Mouse (Mus musculus): ENCODE results near the gene Pglyrp2.

The Pglyrp2 gene

DNA sequence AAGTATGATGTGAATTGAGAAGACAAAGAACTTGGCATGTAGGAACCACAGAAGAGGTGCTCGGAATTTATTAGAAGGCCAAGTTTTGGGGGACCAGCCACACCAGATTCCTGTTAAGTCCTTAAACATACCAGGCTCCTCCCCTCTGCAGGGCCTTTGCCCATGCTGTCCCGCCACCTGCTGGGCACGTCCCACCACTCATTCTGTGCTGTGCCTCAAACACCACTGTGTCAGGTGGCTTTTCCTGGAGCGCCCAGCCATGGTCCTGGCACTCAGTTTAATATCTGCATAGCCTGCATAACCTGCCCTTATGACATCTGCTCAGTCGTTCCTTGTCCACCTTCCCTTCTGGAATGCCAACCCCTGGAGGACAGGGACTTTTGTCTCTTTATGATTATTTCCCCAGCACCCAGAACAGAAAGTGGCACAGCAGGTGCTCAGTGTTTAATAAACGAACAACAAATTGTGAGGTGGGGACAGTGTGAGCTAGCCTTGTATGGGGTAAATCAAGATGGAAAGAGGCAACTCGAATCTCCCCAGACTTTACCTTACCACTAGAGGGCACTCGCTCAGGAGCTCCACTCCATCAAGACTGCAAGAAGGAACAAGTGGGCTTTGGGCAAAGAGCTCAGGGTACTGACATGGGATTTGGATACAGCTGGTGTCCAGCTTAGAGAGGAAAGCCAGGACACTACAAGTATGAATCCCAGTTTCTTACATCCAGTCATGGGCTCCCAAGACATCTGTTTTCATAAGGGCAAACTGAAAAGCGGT, 37.1 kb downstream of the Pglyrp2 start:
- Histone ChIP-seq H3K36me3 (ENCODE audit: control insufficient read depth, insufficient read depth, low read length, poor library complexity, severe bottlenecking) (0 out of 2 replicates have a peak, but pooled peaks cover 3% of the 10 kb centered on the region), H3K27me3 (ENCODE audit: control insufficient read depth, insufficient read depth, low read length, poor library complexity, severe bottlenecking) (no peaks in the 10 kb centered on the region)
- peak; percentile 78 for DNase-seq (ENCODE audit: low read depth, low spot score)

- Histone ChIP-seq H3K36me3 (ENCODE audit: control insufficient read depth, insufficient read depth, low read length, poor library complexity, severe bottlenecking) (0 out of 2 replicates have a peak, but pooled peaks cover 1% of the 10 kb centered on the region), H3K27me3 (ENCODE audit: control insufficient read depth, insufficient read depth, low read length, poor library complexity, severe bottlenecking) (no peaks in the 10 kb centered on the region)
- no peak for DNase-seq (ENCODE audit: low read depth, low spot score)
These were observed 40.3 kb downstream of the Pglyrp2 start for GRCm38 (mm10) chr17:32383661-32384060.

DNA sequence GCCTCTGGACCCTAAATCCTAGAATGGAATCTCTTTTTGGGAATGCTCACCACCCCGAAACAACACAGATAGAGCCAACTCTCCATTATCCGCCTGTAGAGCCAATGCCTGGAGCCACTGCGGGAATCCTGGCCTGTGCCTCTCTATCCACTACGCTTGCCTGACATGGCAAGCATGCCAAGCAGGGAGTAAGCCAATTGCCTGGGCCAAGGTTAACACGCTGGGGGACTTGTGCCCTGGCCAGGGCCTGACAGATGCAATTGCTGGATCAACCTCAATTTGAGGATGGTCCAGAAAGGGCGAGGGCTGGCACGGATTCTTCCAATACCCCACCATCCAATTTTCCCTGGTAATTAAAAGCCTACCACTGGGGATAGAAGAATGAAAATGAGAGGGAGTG, 41.4 kb downstream of the Pglyrp2 start:
- Histone ChIP-seq H3K27me3 (ENCODE audit: control insufficient read depth, insufficient read depth, low read length, poor library complexity, severe bottlenecking) (no peaks in the 10 kb centered on the region), H3K36me3 (ENCODE audit: control insufficient read depth, insufficient read depth, low read length, poor library complexity, severe bottlenecking) (0 out of 2 replicates have a peak, but pooled peaks cover 1% of the 10 kb centered on the region)
- DNase-seq (ENCODE audit: low read depth, low spot score), result no peak

DNA sequence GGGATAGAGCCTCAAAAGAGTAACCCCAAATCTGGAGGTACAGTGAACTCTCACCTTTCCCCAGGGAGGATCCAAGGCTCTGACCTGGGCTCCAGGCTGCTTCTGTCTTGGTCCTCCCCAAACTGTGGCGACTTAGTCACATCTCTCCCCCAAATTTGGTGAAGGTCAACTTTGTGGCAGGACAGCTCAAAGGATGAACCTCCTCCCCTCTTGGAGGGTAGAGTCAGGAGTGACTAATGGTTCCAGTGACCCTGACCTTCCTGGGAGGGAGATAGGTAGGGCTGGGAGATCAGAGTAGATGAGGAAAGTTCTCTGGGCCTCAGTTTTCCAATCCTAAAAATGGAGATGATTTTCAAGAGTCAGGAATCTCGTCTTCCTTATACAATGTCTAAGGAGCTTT, 45.2 kb downstream of the Pglyrp2 start:
- no peaks in the 10 kb centered on the region for H3K36me3 ChIP-seq (ENCODE audit: control insufficient read depth, insufficient read depth, low read length, poor library complexity, severe bottlenecking)
- no peak for DNase-seq (ENCODE audit: low read depth, low spot score)

DNA sequence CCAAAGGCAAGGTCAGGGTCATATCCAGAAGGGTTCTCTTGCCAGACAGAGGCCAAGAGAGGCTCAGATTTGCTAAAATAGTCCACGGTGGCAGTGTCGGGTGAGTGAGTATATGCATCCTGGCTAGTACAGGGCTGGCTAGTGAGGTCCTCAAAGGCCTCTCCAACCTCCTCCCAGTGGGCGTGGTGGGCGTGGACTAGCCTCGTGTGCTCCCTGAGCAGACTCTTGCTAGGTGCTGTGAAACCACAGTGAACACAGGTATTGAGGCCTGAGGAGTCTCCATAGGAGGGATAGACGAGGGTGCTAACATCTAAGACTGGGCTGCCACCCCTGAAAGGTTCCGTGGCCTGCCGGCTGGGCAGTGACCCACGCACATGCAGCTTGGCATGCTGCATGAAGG, 46.8 kb downstream of the Pglyrp2 start:
- DNase-seq (ENCODE audit: low read depth, low spot score), result no peak

More for the DNA sequence above, 45.2 kb downstream of the Pglyrp2 start:
- no peaks in the 10 kb centered on the region for H3K27me3 ChIP-seq (ENCODE audit: control insufficient read depth, insufficient read depth, low read length, poor library complexity, severe bottlenecking)

GRCm38 (mm10) chr17:32376475-32376874, 47.5 kb downstream of the Pglyrp2 start:
- DNase-seq (ENCODE audit: low read depth, low spot score), result no peak
- no peaks in the 10 kb centered on the region for H3K27me3 ChIP-seq (ENCODE audit: control insufficient read depth, insufficient read depth, low read length, poor library complexity, severe bottlenecking)
- no peaks in the 10 kb centered on the region for H3K36me3 ChIP-seq (ENCODE audit: control insufficient read depth, insufficient read depth, low read length, poor library complexity, severe bottlenecking)

More for the DNA sequence above, 46.8 kb downstream of the Pglyrp2 start:
- no peaks in the 10 kb centered on the region for H3K36me3 ChIP-seq (ENCODE audit: control insufficient read depth, insufficient read depth, low read length, poor library complexity, severe bottlenecking)
- H3K27me3 ChIP-seq (ENCODE audit: control insufficient read depth, insufficient read depth, low read length, poor library complexity, severe bottlenecking), result no peaks in the 10 kb centered on the region

DNA sequence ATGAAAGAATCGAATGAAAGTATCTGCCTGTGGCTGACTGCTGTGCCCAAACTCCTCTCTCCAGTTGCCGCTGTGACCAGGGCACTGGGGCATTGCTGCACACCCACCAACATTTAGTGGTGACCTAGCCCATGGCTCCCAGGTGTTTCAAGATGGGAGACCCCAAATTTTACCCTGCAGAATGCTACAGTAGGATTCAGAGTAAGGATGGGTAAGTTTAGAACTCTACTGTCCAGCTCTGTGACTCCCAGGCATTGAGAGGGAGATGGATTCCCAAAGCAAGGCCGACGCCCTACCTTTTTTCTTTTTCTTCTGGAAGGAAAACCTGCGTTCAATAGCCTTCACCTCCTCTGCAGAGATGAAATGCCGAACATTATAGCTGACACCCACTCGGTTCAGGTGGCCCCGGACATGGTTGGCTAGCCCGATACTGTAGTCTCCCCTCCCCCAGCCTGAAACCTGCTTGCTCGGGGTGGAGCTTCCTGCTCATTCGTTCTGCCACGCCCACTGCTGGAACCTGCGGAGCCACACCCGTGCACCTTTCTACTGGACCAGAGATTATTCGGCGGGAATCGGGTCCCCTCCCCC, 54.9 kb downstream of the Pglyrp2 start:
- no peaks in the 10 kb centered on the region for H3K36me3 ChIP-seq (ENCODE audit: control insufficient read depth, insufficient read depth, low read length, poor library complexity, severe bottlenecking)
- peak; percentile 60 for DNase-seq (ENCODE audit: low read depth, low spot score)
- H3K27me3 ChIP-seq (ENCODE audit: control insufficient read depth, insufficient read depth, low read length, poor library complexity, severe bottlenecking), result no peaks in the 10 kb centered on the region

- DNase-seq (ENCODE audit: low read depth, low spot score), result no peak
- H3K36me3 ChIP-seq (ENCODE audit: control insufficient read depth, insufficient read depth, low read length, poor library complexity, severe bottlenecking), result no peaks in the 10 kb centered on the region
These were observed 56.3 kb downstream of the Pglyrp2 start for GRCm38 (mm10) chr17:32367706-32368105.

DNA sequence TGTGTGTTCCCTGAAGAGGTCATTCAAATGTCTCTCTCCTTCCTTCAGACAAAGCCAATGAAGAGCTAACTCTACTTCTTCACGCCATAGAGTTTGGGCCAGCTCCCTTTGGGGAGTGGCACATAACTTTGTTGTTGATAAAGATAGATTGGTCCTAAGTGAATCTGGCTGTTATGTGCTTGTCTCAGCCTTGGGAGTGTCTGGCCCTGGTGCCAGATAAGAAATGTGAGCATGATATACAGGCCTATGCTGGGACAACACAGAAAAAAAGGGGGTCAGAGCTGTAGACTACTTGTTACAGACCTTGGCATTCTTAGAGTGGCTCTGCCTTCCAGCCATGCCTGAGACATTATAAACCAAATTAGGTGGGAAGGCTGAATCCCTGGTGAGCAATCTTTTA, 58.7 kb downstream of the Pglyrp2 start:
- H3K27me3 ChIP-seq (ENCODE audit: control insufficient read depth, insufficient read depth, low read length, poor library complexity, severe bottlenecking), result no peaks in the 10 kb centered on the region
- no peak for DNase-seq (ENCODE audit: low read depth, low spot score)

More at GRCm38 (mm10) chr17:32367706-32368105, 56.3 kb downstream of the Pglyrp2 start:
- H3K27me3 ChIP-seq (ENCODE audit: control insufficient read depth, insufficient read depth, low read length, poor library complexity, severe bottlenecking), result no peaks in the 10 kb centered on the region

GRCm38 (mm10) chr17:32364850-32365249, 59.1 kb downstream of the Pglyrp2 start:
- Histone ChIP-seq H3K36me3 (ENCODE audit: control insufficient read depth, insufficient read depth, low read length, poor library complexity, severe bottlenecking) (no peaks in the 10 kb centered on the region; the same call in 1 of the 2 replicates), H3K27me3 (ENCODE audit: control insufficient read depth, insufficient read depth, low read length, poor library complexity, severe bottlenecking) (no peaks in the 10 kb centered on the region)
- DNase-seq (ENCODE audit: low read depth, low spot score), result no peak

More for the DNA sequence above, 58.7 kb downstream of the Pglyrp2 start:
- no peaks in the 10 kb centered on the region; the same call in 1 of the 2 replicates for H3K36me3 ChIP-seq (ENCODE audit: control insufficient read depth, insufficient read depth, low read length, poor library complexity, severe bottlenecking)

GRCm38 (mm10) chr17:32364331-32364730, 59.6 kb downstream of the Pglyrp2 start:
- Histone ChIP-seq H3K36me3 (ENCODE audit: control insufficient read depth, insufficient read depth, low read length, poor library complexity, severe bottlenecking) (no peaks in the 10 kb centered on the region; the same call in none of the 2 replicates), H3K27me3 (ENCODE audit: control insufficient read depth, insufficient read depth, low read length, poor library complexity, severe bottlenecking) (no peaks in the 10 kb centered on the region)
- DNase-seq (ENCODE audit: low read depth, low spot score), result peak; percentile 84

GRCm38 (mm10) chr17:32363821-32364301, 60.1 kb downstream of the Pglyrp2 start:
- Histone ChIP-seq H3K27me3 (ENCODE audit: control insufficient read depth, insufficient read depth, low read length, poor library complexity, severe bottlenecking) (no peaks in the 10 kb centered on the region), H3K36me3 (ENCODE audit: control insufficient read depth, insufficient read depth, low read length, poor library complexity, severe bottlenecking) (peaks cover 2% of the 10 kb centered on the region)
- peak; percentile 13 for DNase-seq (ENCODE audit: low read depth, low spot score)

- H3K27me3 ChIP-seq (ENCODE audit: control insufficient read depth, insufficient read depth, low read length, poor library complexity, severe bottlenecking), result no peaks in the 10 kb centered on the region
- H3K36me3 ChIP-seq (ENCODE audit: control insufficient read depth, insufficient read depth, low read length, poor library complexity, severe bottlenecking), result peaks cover 8% of the 10 kb centered on the region
- DNase-seq (ENCODE audit: low read depth, low spot score), result no peak
These were observed 61.3 kb downstream of the Pglyrp2 start for GRCm38 (mm10) chr17:32362686-32363085.
